8 mouse cellular contexts compared by ENCODE assay signal in the genomic region with DNA sequence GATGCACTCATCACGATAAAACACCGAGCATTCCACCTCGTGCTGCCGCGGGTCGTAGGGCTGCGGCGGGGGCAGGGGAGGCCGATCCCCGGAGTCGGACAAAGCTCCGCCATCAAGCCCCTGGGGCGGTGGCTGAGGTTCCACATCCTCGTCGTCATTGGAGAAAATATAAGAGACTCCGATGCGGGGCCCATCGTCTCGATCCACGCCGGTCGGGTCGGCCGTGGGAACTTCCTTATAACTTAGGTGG. TPM values are rescaled to one million over a fixed set of nuclear protein-coding genes. Genes with fewer than 3 reads are reported as not detected.
DNase-seq lines count a peak whose midpoint lies in the region; ATAC-seq and TF ChIP-seq lines count a peak whose summit lies in the region.

No protein-coding gene starts in this region.

- H3K4me1 ChIP-seq in lung, embryonic 14.5 days (ENCODE audit: insufficient read depth) = no peaks in the 10 kb centered on the region
- H3K4me1 ChIP-seq in embryonic facial prominence, embryonic 11.5 days (ENCODE audit: control insufficient read depth, insufficient read depth, low read length) = no peaks in the 10 kb centered on the region
- peaks cover 17% of the 10 kb centered on the region for H3K4me1 ChIP-seq in heart, embryonic 10.5 days
- H3K4me1 ChIP-seq in limb, embryonic 15.5 days = peaks cover 19% of the 10 kb centered on the region

- no peak for TF ChIP-seq CTCF in lung, embryonic 14.5 days (IDR thresholded peaks at IDR 0.05; ENCODE audit: low read depth)

- peak overlapping the region; percentile 96 for H3K27ac ChIP-seq in lung, embryonic 14.5 days (ENCODE audit: low read depth)
- no peak overlapping the region for H3K27ac ChIP-seq in embryonic facial prominence, embryonic 11.5 days (replicated peaks; ENCODE audit: low read depth, low read length)
- H3K27ac ChIP-seq in heart, embryonic 10.5 days = peak overlapping the region; percentile 91
- H3K27ac ChIP-seq in limb, embryonic 15.5 days = peak overlapping the region; percentile 89

- peak overlapping the region; percentile 66 for H3K9ac ChIP-seq in lung, embryonic 14.5 days
- peak overlapping the region; percentile 69 for H3K9ac ChIP-seq in embryonic facial prominence, embryonic 11.5 days (replicated peaks; ENCODE audit: low read length)
- H3K9ac ChIP-seq in limb, embryonic 15.5 days = peak overlapping the region; percentile 51

- intact Hi-C loops in gastrocnemius, postnatal 14 days (cut with DNase I; ENCODE audit: low total_unique reads) = no loop called here

- no peaks in the 10 kb centered on the region for H3K9me3 ChIP-seq in lung, embryonic 14.5 days (ENCODE audit: low read depth, low read length)
- H3K9me3 ChIP-seq in embryonic facial prominence, embryonic 11.5 days (replicated peaks; ENCODE audit: control insufficient read depth, low read length) = no peaks in the 10 kb centered on the region
- H3K9me3 ChIP-seq in heart, embryonic 10.5 days = no peaks in the 10 kb centered on the region
- no peaks in the 10 kb centered on the region for H3K9me3 ChIP-seq in limb, embryonic 15.5 days

- peak overlapping the region; percentile 72 for H3K4me3 ChIP-seq in lung, embryonic 14.5 days (ENCODE audit: low read depth, low read length)
- H3K4me3 ChIP-seq in embryonic facial prominence, embryonic 11.5 days (ENCODE audit: low read depth, low read length) = peak overlapping the region; percentile 61
- H3K4me3 ChIP-seq in heart, embryonic 10.5 days = peak overlapping the region; percentile 85
- H3K4me3 ChIP-seq in limb, embryonic 15.5 days = peak overlapping the region; percentile 72

- H3K4me2 ChIP-seq in lung, embryonic 14.5 days = peak overlapping the region; percentile 99
- H3K4me2 ChIP-seq in embryonic facial prominence, embryonic 11.5 days (ENCODE audit: low read depth, low read length) = peak overlapping the region; percentile 94
- peak overlapping the region; percentile 99 for H3K4me2 ChIP-seq in limb, embryonic 15.5 days

- no peaks in the 10 kb centered on the region for H3K27me3 ChIP-seq in lung, embryonic 14.5 days (ENCODE audit: insufficient read depth, low read length)
- H3K27me3 ChIP-seq in embryonic facial prominence, embryonic 11.5 days (ENCODE audit: control insufficient read depth, insufficient read depth, low read length) = no peaks in the 10 kb centered on the region
- no peaks in the 10 kb centered on the region for H3K27me3 ChIP-seq in heart, embryonic 10.5 days (ENCODE audit: insufficient read depth, poor library complexity, severe bottlenecking)
- no peaks in the 10 kb centered on the region for H3K27me3 ChIP-seq in limb, embryonic 15.5 days

- DNase-seq in lung, embryonic 14.5 days = peak; percentile 42
- DNase-seq in lung, postnatal 14 days = no peak
- peak; percentile 34 for DNase-seq in embryonic facial prominence, embryonic 11.5 days (ENCODE audit: low spot score)
- DNase-seq in heart, embryonic 10.5 days (ENCODE audit: low spot score) = peak; percentile 79
- peak; percentile 52 for DNase-seq in neural tube, embryonic 10.5 days (ENCODE audit: extremely low spot score, low spot score)
- no peak for DNase-seq in layer of hippocampus, adult 11-12 months (ENCODE audit: low spot score)
- no peak for DNase-seq in gastrocnemius, postnatal 14 days

- peaks cover 7% of the 10 kb centered on the region; the same call in 1 of the 2 replicates for H3K36me3 ChIP-seq in lung, embryonic 14.5 days (ENCODE audit: insufficient read depth)
- no peaks in the 10 kb centered on the region for H3K36me3 ChIP-seq in embryonic facial prominence, embryonic 11.5 days (replicated peaks; ENCODE audit: control insufficient read depth, insufficient read depth, low read depth, low read length)
- 0 out of 2 replicates have a peak, but pooled peaks cover 4% of the 10 kb centered on the region for H3K36me3 ChIP-seq in heart, embryonic 10.5 days
- H3K36me3 ChIP-seq in limb, embryonic 15.5 days = no peaks in the 10 kb centered on the region

- 0 out of 2 replicates have a peak, but pooled peaks have one; percentile 3 for ATAC-seq in lung, embryonic 14.5 days (ENCODE audit: insufficient read depth)
- ATAC-seq in embryonic facial prominence, embryonic 11.5 days (replicated peaks; ENCODE audit: insufficient number of reproducible peaks, low FRiP score, low TSS enrichment, low read depth) = no peak
- ATAC-seq in limb, embryonic 15.5 days (ENCODE audit: insufficient number of reproducible peaks, low FRiP score, low TSS enrichment, low read depth) = no peak

- under 1% methylated on average over 24 of the region's 24 CpGs for WGBS in lung, embryonic 14.5 days
- 0% methylated on average over 24 of the region's 24 CpGs for WGBS in embryonic facial prominence, embryonic 11.5 days
- under 1% methylated on average over 24 of the region's 24 CpGs for WGBS in heart, embryonic 10.5 days
- under 1% methylated on average over 24 of the region's 24 CpGs for WGBS in limb, embryonic 15.5 days

RNA-seq across cellular contexts. Expression of a gene that starts 30.0 kb away (rescaled TPM):
- 31.9 and 32.1 TPM in 2 replicates for polyA plus RNA-seq in lung, embryonic 14.5 days (2014; fragmentation: Nextera tagmentation; extraction: Ambion mirVana)
- 12.1 and 13.5 TPM in 2 replicates for polyA plus RNA-seq in embryonic facial prominence, embryonic 11.5 days (2014; fragmentation: Nextera tagmentation; extraction: Ambion mirVana)
- 12.5 and 12.7 TPM in 2 replicates for polyA plus RNA-seq in heart, embryonic 10.5 days (2016; fragmentation: Nextera tagmentation; extraction: Ambion mirVana)
- polyA plus RNA-seq in limb, embryonic 15.5 days (2015; fragmentation: Nextera tagmentation; extraction: Ambion mirVana) = 7.3 and 8.7 TPM in 2 replicates
- 1 to 10 TPM; 3.7 to 4.0 TPM for total RNA-seq in gastrocnemius, postnatal 14 days (2021)

Comparison
In these comparisons a context has a peak if more than half of its experiments do, and no peak if none do; other contexts are left out.
1. DNase-seq: peak in lung, embryonic 14.5 days (single experiment), embryonic facial prominence, embryonic 11.5 days (single experiment), heart, embryonic 10.5 days (single experiment) and neural tube, embryonic 10.5 days (single experiment); none in lung, postnatal 14 days (single experiment), layer of hippocampus, adult 11-12 months (single experiment) and gastrocnemius, postnatal 14 days (single experiment).
2. Peak in every context shown above with its lines, with median percentiles within 50 percentile points of each other: H3K4me2 ChIP-seq, H3K4me3 ChIP-seq and H3K9ac ChIP-seq.